Mouse (Mus musculus): Measurements from ENCODE around the gene Sidt1.

DNA sequence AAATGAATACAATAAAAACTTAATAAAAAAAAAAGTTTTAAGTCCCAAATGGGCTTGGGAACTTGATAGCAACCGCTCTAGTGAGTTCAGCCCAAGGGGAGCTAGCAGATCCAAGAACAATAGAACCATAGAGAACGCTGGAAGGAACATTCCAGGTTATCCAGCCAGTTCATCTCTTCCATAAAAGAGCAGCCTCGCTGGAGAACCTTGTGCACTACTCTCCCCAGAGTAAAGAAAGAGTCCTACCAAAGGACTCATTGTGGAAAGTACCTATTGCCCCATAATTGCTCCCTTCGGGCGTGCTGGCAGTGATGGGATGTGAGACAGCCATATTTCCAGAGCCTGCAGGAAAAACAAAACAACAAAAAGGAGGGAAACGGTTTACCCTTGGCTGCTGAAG, 63.4 kb downstream of the Sidt1 start:
- TF ChIP-seq CTCF (conservative IDR thresholded peaks at IDR 0.05; ENCODE audit: low read length) (no peak), POU5F1 (IDR thresholded peaks at IDR 0.05; ENCODE audit: borderline replicate concordance, low read length) (no peak)

Measured in E14TG2a.4 (cell line).